Mouse (Mus musculus) stomach, postnatal 0 days (tissue): ENCODE measurements at regions not wholly inside any gene's neighbourhood (a gene's known extent, or its start where the extent isn't known, plus 50 kb on each side); places are given as distances from the start of the nearest gene placed in this dataset.

Experiments used
- ATAC-seq: fragments of 200-750 bp; cut with Nextera tagmentation; 2 replicates; pipeline ENCODE4 v1.8.0; 2017; ENCODE audit not compliant: low FRiP score, low TSS enrichment
- DNase-seq: peaks from one replicate; pipeline ENCODE4 v3.0.0-alpha.2; 2016; ENCODE audit warnings: low spot score
- H3K27ac ChIP-seq: fragments of 300-500 bp; sonication (generic); replicated peaks from 2 replicates; pipeline ENCODE4 v1.5.1; 2014; ENCODE audit warnings: mild to moderate bottlenecking, control low read depth
- H3K27me3 ChIP-seq: fragments of 300-500 bp; sonication (generic); 2 replicates; pipeline ENCODE4 v1.6.1; 2014; ENCODE audit warnings: low read length; ENCODE audit not compliant: control insufficient read depth, insufficient read depth
- H3K36me3 ChIP-seq: fragments of 300-500 bp; sonication (generic); 2 replicates; pipeline ENCODE4 v1.6.1; 2014; ENCODE audit warnings: low read length, mixed read lengths; ENCODE audit not compliant: control insufficient read depth, insufficient read depth
- H3K4me1 ChIP-seq: fragments of 300-500 bp; sonication (generic); replicated peaks from 2 replicates; pipeline ENCODE4 v1.6.1; 2014; ENCODE audit warnings: antibody characterized with exemption; ENCODE audit not compliant: control insufficient read depth, insufficient read depth
- H3K4me2 ChIP-seq: fragments of 300-500 bp; sonication (generic); replicated peaks from 2 replicates; pipeline ENCODE4 v1.6.1; 2014; ENCODE audit warnings: low read depth, mild to moderate bottlenecking, control low read depth, moderate library complexity
- H3K4me3 ChIP-seq: fragments of 300-500 bp; sonication (generic); 2 replicates; pipeline ENCODE4 v1.5.1; 2014; ENCODE audit warnings: low read depth, low read length, control low read depth
- H3K9ac ChIP-seq: fragments of 300-500 bp; sonication (generic); 2 replicates; pipeline ENCODE4 v1.6.1; 2014; ENCODE audit warnings: mild to moderate bottlenecking, low read length, control low read depth, mixed read lengths
- H3K9me3 ChIP-seq: fragments of 300-500 bp; sonication (generic); 2 replicates; pipeline ENCODE4 v1.6.1; 2016; ENCODE audit warnings: low read length; ENCODE audit not compliant: control insufficient read depth
- CTCF ChIP-seq: IDR thresholded peaks from 2 replicates; pipeline ENCODE4 v1.5.1; 2016; ENCODE audit warnings: antibody characterized with exemption, low read depth, mild to moderate bottlenecking, moderate library complexity
- EP300 ChIP-seq: optimal IDR thresholded peaks from 2 replicates; pipeline ENCODE3; 2016; ENCODE audit warnings: antibody characterized with exemption
- WGBS: fragments of 180-500 bp; shearing (Covaris S2); extraction: QIAGEN DNeasy Blood & Tissue Kit; methylation state at CpG from one replicate; pipeline ENCODE4 v1.1.7; 2014; 5-methylcytosine and 5-hydroxymethylcytosine counted together

DNA sequence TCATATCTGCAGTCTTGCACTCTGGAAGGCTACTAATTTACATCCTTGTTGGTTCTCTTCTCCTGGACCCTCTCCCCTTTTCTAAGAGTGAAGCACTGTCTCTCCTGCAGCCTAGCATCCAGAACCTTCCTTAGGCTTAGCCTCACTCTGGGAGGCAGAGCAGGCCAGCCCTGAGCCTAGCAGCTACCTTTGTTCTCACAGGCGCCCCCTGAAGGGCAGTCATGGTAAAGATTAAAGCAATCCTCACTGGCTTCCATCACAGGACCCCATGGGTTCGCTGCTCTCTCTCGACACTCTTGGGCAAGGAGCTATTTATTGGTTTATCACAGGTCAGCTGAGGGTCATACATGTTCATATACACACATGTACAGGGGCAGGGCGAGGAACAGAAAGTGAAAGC, 191.8 kb upstream of the Cadm1 start:
- Histone ChIP-seq H3K4me2 (no peak overlapping the region), H3K27me3 (no peaks in the 10 kb centered on the region), H3K4me3 (no peak overlapping the region), H3K9me3 (no peaks in the 10 kb centered on the region), H3K9ac (no peak overlapping the region), H3K36me3 (no peaks in the 10 kb centered on the region), H3K27ac (no peak overlapping the region), H3K4me1 (no peaks in the 10 kb centered on the region)
- DNase-seq = no peak
- no peak for TF ChIP-seq EP300
- peak; percentile 51 for TF ChIP-seq CTCF
- no peak for ATAC-seq
- WGBS = 64% methylated on average over 4 of the region's 4 CpGs

DNA sequence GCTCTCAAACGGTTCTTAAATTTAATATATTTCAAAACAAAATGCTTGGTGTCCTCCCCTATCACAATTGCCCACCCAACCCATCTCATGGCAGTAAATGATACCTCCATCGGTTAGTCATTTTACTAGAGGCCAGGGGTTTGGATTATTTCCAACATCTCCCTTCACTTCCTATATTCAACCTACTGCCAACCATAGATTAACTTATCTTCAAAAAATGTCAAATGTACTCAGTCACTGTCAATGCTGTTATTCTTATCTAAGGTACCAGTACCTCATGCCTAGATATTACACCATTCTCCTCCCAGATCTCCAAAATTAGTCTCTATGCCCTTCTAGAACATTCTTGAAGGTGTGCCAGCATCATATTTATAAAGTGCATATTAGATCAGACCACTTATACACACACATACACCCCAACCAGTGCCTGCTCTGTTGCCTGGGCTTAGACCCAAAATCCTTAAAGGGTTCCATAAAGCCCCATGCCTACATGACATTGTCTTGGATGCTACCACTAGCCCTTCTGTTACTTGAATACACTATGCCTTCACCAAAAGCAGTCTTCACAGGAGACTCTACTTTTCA, 183.4 kb upstream of the Cadm1 start:
- Histone ChIP-seq H3K9ac (no peak overlapping the region), H3K4me2 (no peak overlapping the region), H3K36me3 (no peaks in the 10 kb centered on the region), H3K27me3 (no peaks in the 10 kb centered on the region), H3K9me3 (no peaks in the 10 kb centered on the region), H3K4me3 (no peak overlapping the region), H3K4me1 (no peaks in the 10 kb centered on the region), H3K27ac (no peak overlapping the region)
- ATAC-seq = no peak
- no peak for DNase-seq
- TF ChIP-seq CTCF = no peak
- no peak for TF ChIP-seq EP300
- WGBS = 83% methylated on average over 2 of the region's 2 CpGs

DNA sequence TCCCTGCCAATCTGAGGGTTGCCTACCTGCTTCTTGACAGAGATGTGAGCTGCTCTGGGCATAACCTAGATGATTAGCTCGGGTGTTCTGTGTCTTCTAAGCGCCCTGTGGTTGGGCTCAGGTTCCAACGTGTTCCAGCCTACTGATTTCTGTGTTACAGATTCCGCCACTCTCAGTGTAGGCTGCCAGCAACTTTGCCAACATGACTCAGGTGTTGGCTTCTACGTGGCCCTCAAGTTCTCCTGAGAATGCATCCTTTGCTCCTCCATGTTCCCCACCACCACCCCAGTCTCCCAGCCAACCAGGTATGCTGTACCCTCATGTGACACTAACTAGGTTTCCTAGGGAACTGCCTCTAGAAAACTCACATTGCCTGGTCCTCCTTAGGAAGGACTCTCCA, 179.7 kb upstream of the Cadm1 start:
- Histone ChIP-seq H3K4me2 (no peak overlapping the region), H3K9ac (no peak overlapping the region), H3K4me3 (no peak overlapping the region), H3K27ac (no peak overlapping the region), H3K36me3 (no peaks in the 10 kb centered on the region), H3K9me3 (no peaks in the 10 kb centered on the region), H3K27me3 (no peaks in the 10 kb centered on the region), H3K4me1 (no peaks in the 10 kb centered on the region)
- TF ChIP-seq CTCF (no peak), EP300 (no peak)
- 73% methylated on average over 5 of the region's 5 CpGs for WGBS
- DNase-seq = no peak
- ATAC-seq = no peak

DNA sequence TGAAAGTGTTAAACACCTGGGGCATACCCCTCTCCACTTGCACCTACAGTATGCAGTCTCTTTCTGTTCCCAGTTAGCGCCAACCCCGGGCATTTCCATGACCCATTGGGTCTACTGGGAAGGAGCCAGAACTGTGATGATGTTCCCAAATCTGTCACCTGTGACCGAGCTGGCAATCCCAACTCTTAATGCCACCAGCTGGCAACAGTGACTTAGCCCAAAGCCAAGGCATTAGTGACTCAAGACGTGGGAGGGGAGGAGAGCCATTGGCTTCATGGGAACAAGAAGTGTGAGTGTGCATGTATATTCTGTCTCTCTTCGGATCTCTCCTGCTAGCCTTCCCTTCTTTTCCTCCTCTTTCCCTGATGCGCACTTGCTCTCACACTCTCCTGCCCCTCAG, 178.9 kb upstream of the Cadm1 start:
- no peaks in the 10 kb centered on the region for H3K27me3 ChIP-seq
- no peak overlapping the region for H3K9ac ChIP-seq
- no peak overlapping the region for H3K4me2 ChIP-seq
- no peaks in the 10 kb centered on the region for H3K4me1 ChIP-seq
- DNase-seq = no peak
- WGBS = 89% methylated on average over 6 of the region's 6 CpGs
- no peaks in the 10 kb centered on the region for H3K9me3 ChIP-seq
- H3K4me3 ChIP-seq = no peak overlapping the region
- TF ChIP-seq CTCF (no peak), EP300 (no peak)
- no peak overlapping the region for H3K27ac ChIP-seq
- no peak for ATAC-seq
- H3K36me3 ChIP-seq = no peaks in the 10 kb centered on the region

DNA sequence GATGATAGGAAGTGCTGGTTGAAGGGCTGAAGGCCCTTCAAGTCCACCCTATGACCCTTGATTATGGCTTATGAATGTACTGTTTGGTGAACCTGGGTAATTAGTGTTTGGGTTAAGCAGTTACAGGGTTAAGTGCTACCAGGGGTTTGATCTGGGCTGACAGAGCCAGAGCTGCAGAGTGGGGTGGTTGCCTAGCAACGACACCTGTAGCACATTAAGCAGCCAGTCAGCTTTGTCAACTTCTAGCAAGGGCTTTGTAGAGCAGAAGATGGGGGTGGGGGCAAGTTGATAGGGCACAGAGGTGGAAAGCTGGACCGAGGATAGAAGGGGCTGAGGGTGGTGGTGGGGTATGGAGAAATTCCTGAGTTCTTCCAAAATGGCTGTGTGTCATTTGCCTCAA, 177.0 kb upstream of the Cadm1 start:
- ATAC-seq = peak; percentile 18; the same call in 1 of the 2 replicates
- no peak overlapping the region for H3K4me2 ChIP-seq
- no peaks in the 10 kb centered on the region for H3K9me3 ChIP-seq
- no peak overlapping the region for H3K4me3 ChIP-seq
- no peaks in the 10 kb centered on the region for H3K4me1 ChIP-seq
- 27% methylated on average over 2 of the region's 2 CpGs for WGBS
- TF ChIP-seq CTCF (no peak), EP300 (no peak)
- H3K27ac ChIP-seq = no peak overlapping the region
- H3K27me3 ChIP-seq = no peaks in the 10 kb centered on the region
- H3K36me3 ChIP-seq = no peaks in the 10 kb centered on the region
- H3K9ac ChIP-seq = no peak overlapping the region
- DNase-seq = no peak

DNA sequence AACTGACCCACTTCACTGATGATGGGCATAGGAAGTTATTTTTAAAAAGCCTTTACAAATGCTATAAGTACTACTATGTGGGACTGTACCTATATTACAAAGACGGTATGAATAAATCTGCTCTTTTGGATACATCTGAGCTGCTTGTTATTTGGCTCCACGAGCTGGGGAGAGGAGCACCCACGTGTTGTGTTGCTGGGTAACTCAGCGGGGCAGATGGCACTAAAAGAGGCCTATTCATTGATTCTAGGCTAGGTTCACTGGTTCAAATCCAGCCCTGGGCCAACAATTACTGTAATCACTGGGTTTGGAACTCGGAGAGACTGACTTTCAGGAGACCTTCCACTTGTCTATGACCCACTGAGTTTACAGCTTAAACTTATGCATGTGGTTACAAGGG, 176.0 kb upstream of the Cadm1 start:
- no peak overlapping the region for H3K4me2 ChIP-seq
- H3K9ac ChIP-seq = no peak overlapping the region
- no peaks in the 10 kb centered on the region for H3K4me1 ChIP-seq
- ATAC-seq (no peak), DNase-seq (no peak)
- TF ChIP-seq EP300 (no peak), CTCF (no peak)
- H3K27ac ChIP-seq = no peak overlapping the region
- H3K9me3 ChIP-seq = no peaks in the 10 kb centered on the region
- WGBS = 77% methylated on average over 5 of the region's 5 CpGs
- no peaks in the 10 kb centered on the region for H3K27me3 ChIP-seq
- H3K36me3 ChIP-seq = no peaks in the 10 kb centered on the region
- no peak overlapping the region for H3K4me3 ChIP-seq
